Mouse (Mus musculus): ENCODE measurements around the gene Sult2a7.

The Sult2a7 gene

DNA sequence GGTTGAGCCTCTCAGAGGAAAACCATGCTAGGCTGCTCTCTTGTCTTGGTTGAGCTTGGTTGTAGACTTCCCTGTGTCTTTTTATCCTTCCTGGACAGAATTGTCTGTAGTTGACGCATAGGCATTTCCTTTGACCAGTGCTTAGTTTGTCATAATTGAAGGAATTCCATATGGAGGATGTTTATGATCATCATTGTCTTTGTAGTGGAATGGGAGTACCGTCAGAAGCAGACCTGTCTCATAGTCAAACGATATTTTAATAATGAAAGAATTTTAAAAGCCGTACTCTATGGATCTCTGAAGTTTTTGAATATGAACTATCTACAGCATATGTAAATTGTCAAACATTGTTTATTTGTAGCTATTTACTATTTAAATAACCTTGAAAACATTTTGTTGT is at the start of gene Sult2a7:
TSS of gene Sult2a7 (minus strand) at position 101 of the 400 bp plus-strand sequence.
- DNase-seq = no peak

DNA sequence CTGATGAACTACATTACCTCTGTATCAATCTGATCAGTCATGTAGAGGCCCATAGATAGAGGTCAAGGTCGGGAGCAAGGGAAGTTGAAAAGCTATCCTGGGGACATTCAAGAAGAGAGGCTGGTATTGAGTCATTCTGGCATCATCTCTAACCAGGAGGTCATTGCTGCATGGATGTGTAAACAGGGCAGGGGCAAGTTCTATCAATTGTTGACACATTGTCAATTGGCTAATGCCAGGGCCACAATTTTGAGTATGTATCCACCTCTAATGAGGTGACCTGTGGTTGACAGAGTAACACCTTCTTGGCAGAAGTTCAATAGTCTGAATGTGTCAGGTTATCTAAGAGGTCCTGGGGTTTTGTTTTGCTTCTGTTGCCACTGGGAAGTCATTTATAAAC is 31.2 kb upstream of the Sult2a7 start:
- no peak for DNase-seq

DNA sequence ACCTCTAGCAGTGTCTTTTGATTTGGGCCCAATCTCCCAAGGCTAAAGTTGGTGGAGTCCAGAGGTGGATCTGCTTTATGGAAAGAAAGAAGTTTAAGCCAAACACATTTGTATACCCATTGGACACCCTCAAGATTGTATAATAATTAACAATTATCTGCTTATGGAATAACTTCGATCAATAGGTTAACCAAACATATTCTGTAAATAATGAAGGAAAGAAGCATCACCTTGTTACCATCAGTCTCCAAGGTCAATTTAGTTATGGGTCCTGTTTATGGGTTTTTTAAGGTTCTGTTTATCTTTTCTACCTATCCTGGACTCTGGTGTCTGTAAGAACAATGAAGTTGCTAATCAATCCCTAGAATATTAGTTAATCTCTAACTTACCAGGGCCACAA is 28.6 kb upstream of the Sult2a7 start:
- DNase-seq = no peak

DNA sequence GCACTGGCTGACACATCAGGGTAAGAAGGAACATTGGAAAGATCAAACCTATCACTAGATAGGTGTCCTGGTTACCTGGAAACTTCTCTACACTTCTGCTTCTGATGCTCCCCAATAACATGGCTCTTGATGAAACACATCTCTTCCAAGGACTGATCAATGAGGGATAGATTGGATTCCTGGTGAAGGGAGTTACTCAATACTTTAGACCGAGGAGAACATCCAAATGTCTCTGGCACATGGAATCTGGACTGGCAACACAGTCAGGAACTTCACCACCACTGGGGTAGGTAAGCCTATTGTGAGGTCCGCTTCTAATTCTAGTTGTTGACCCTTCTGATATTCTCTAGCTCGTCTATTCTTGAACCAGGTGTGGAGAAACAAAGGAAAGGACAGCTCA is 24.3 kb upstream of the Sult2a7 start:
- no peak for DNase-seq

DNA sequence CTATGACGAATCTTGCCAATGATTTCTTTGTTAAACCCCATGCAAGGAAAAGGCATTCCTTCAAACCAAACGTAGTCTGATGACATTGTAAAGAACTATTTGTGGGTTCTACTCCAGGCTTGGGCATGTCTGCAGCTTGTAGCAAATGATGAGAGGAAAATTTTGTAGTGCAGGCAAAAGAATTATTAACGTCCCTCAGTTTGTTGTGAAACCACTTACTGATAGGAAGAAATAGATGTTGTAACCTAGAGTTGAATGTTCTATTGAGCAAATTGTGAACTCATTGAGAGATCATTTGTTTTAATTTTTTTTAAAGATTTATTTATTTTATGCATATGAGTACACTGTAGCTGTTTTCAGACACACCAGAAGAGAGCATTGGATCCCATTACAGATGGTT is 1.1 kb downstream of the Sult2a7 start:
- no peak for DNase-seq

DNA sequence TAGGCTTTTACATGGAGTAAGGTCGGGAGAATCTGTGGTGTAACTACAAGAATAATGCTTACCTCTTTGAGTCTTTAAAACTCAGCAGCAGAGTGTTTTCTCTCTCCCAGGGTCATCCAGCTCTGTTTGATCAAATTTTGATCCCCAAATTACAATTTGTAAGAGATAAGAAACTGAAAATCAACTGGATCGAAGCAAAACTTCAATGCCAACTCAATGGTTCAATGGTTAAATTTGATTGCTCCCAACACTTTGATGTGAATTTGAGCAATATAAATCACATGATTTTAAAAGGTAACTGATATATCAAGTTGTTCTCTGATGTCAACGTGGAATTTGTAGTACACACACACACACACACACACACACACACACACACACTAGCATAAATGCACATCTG is 47.5 kb downstream of the Sult2a7 start, which contains the start of gene Sult2a8:
TSS of gene Sult2a8 (minus strand) at position 236 of the 400 bp plus-strand sequence.
- DNase-seq = no peak

DNA sequence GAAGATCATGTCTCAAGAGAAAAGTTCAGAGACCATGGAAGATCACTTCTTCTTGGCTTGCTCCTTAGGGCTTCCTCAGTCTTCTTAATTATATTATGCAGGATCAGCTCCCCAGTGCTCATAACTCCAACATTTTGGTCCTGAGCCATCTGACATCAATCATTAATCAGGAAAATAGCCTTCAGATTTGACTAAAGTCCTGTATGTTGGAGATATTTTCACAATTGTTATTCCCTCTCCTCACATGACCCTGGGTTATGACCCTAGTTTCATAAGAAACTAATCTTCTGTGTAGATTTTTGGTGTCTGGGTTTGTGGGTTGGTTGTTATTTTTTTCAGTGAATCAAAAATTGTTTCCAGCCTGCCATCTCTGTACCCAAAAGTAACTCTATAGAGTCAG is 54.4 kb downstream of the Sult2a7 start:
- no peak for DNase-seq

DNA sequence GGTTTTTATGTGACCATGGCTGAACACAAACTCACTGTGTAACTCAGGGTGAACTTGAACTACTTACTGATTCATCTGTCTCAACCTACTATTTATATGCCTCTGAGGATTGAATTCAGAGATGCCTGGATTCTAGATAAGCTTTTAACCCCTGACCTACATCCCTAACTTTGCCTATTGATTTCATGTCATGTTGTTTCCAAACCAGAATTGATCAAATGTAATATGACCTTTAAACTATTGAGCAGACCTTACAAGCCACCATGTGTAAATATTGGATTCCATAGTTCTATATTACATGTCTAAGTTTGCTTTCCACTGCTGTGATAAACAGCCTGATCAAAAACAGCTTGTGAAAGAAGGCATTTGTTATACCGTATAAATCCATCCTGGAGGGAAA is 55.5 kb downstream of the Sult2a7 start:
- no peak for DNase-seq

DNA sequence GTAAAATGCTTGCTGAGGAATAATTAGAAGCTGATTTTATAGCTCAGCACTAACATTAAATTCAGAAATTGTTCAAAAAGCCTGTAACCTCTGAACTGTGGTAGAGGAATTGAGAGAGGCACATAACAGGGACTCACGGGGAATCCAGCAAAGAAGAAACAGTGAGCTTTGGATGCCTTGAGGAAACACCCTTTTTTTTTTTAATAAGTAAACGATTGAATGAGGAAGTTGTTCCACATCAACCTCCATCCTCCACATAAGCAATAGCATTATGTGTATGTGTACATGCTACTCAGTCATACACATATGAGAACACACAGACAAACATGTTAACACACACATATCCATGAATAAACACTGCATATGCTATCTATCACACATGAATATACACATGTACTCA is 56.0 kb downstream of the Sult2a7 start:
- DNase-seq = no peak
